Mouse (Mus musculus) bone marrow, adult 2 months (tissue): Measurements from ENCODE around the gene Dlg2.

Experiments used
- CTCF ChIP-seq: fragments of 200-500 bp; IDR thresholded peaks from 2 replicates; pipeline ENCODE4 v1.5.1; 2011; ENCODE audit warnings: low read length, control low read depth; ENCODE audit not compliant: control insufficient read depth, insufficient read depth
- POLR2A ChIP-seq: fragments of 200-500 bp; IDR thresholded peaks from 2 replicates; pipeline ENCODE4 v1.6.1; 2011; ENCODE audit warnings: low read depth, mild to moderate bottlenecking, control low read depth, low read length, borderline replicate concordance; ENCODE audit not compliant: control insufficient read depth

DNA sequence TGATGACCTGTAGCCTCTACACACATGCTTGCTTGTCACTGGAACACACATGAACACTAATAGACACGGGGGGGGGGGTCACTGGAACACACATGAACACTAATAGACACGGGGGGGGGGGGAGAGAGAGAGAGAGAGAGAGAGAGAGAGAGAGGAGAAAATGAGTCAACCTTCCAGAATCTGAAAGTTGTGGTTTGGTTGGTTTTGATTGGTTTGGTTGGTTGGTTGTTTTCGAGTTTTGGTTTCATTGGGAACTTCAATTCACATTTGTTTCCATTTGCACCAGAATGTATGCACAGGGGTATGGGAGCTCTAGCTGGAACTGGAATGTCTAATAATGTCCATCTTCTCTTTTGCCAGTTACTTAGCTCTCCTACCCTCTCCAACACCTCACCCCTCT lies 1611.0 kb downstream of the Dlg2 start:
- TF ChIP-seq CTCF (no peak), POLR2A (no peak)
